Mouse (Mus musculus) E14TG2a.4 (cell line): Measurements from ENCODE around the gene Sema5b.
A peak's percentile ranks its signal among the peaks of the same experiment; 100 is the strongest.

Experiments
- H3K27me3 ChIP-seq: 2 replicates; pipeline ENCODE4 v1.6.1; 2014; ENCODE audit warnings: low read length, control low read depth; ENCODE audit not compliant: insufficient read depth
- H3K36me3 ChIP-seq: 2 replicates; pipeline ENCODE4 v1.6.1; 2014; ENCODE audit warnings: low read length, control low read depth; ENCODE audit not compliant: insufficient read depth
- H3K4me1 ChIP-seq: replicated peaks from 2 replicates; pipeline ENCODE4 v1.6.1; 2014; ENCODE audit warnings: low read depth, low read length, control low read depth
- H3K4me3 ChIP-seq: replicated peaks from 2 replicates; pipeline ENCODE4 v1.5.1; 2014; ENCODE audit warnings: mild to moderate bottlenecking, low read length
- H3K9me3 ChIP-seq: 2 replicates; pipeline ENCODE4 v1.6.1; 2014; ENCODE audit warnings: low read length, control low read depth
- CTCF ChIP-seq: conservative IDR thresholded peaks from 2 replicates; pipeline ENCODE4 v1.5.1; 2014; ENCODE audit warnings: low read length
- NANOG ChIP-seq: IDR thresholded peaks from 2 replicates; pipeline ENCODE4 v1.6.1; 2014; ENCODE audit warnings: borderline replicate concordance, low read length, mixed read lengths
- POU5F1 ChIP-seq: IDR thresholded peaks from 2 replicates; pipeline ENCODE4 v1.6.1; 2014; ENCODE audit warnings: low read length, borderline replicate concordance

Sema5b gene

DNA sequence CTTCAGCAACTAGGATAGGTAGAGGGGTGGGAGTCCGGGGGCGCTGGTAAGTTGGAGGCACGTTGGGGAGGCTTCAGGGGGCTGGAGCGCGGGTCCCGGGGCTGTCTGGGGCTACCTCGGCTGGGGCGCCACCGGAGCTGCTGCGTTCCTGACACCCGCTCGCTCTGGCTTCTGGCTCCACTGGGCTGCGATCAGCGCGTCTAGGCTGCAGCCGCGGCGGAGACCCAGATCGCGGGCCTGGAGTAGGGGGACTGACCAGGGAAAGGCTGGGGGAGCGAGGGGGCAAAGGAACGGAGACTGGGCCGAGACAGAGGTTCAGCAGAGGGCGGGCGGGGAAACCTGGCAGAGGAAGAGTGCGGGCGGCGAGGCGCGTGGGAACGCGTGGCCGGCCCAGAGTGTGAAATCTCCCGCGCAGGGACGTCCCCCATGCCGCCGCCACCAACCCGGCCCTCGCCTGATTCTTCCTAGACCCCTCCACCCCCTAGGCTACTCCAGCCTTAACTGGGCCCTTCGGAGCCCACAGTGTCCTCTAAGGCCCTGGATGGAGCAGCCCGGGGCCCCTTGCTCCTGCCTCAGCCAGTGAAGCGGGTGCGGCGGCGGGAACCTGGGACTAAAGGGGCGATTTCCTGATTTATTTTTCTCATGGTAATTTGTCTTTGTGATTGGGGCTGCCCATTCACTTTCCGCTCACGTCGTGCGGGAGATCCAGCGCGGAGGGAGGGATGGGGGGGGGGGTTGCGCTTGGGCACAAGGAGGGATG is 896 bp downstream of the Sema5b start:
- peaks cover 13% of the 10 kb centered on the region for H3K9me3 ChIP-seq
- peaks cover 97% of the 10 kb centered on the region for H3K27me3 ChIP-seq
- peaks cover 38% of the 10 kb centered on the region for H3K4me1 ChIP-seq
- H3K36me3 ChIP-seq = no peaks in the 10 kb centered on the region
- H3K4me3 ChIP-seq = peak overlapping the region; percentile 85
- TF ChIP-seq POU5F1 (no peak), NANOG (no peak; the same call in 1 of the 2 replicates), CTCF (no peak)

DNA sequence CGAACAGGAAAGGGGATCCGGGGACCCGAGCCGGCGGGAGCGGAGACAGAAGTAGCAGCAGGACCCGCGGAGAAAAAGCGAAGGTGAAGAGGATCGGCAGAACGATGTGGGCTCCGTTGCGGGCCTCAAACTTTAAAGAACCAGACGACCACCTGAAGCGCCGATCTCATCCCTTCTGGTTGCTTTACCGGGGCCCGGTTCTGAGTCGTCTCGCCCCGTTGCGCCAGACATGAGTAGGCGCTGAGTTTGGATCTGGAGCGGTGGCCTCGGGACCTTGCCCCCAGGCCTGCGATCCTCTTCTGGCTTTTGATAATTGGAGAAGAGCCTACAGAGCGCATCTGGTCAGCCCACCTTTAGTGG is 1.5 kb downstream of the Sema5b start:
- no peak for TF ChIP-seq CTCF
- TF ChIP-seq NANOG = no peak
- TF ChIP-seq POU5F1 = no peak
- peak overlapping the region; percentile 85 for H3K4me3 ChIP-seq
- peaks cover 43% of the 10 kb centered on the region for H3K4me1 ChIP-seq
- no peaks in the 10 kb centered on the region for H3K36me3 ChIP-seq
- peaks cover 97% of the 10 kb centered on the region for H3K27me3 ChIP-seq
- H3K9me3 ChIP-seq = peaks cover 13% of the 10 kb centered on the region

DNA sequence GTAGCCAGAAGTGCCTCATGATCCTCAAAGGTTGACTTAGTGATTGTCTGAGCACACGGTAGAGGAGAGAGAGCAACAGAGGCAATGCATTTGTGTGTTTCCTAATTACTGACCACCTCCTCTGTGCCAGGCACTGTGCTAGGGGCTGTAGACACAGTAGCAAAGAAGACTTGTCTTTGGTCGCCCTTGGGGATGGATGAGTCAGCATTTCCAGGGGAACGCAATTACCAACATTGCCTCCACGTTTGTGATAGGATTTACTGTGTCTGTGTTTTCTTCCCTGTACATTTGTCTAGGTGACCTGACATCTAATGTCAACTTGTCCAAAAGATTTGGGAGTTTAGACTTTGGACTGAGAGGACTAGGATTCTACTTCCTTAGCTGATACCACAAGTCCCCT is 4.8 kb downstream of the Sema5b start:
- Histone ChIP-seq H3K36me3 (no peaks in the 10 kb centered on the region), H3K4me1 (peaks cover 36% of the 10 kb centered on the region), H3K9me3 (peaks cover 13% of the 10 kb centered on the region), H3K27me3 (peaks cover 78% of the 10 kb centered on the region), H3K4me3 (no peak overlapping the region)
- TF ChIP-seq NANOG = no peak
- no peak for TF ChIP-seq POU5F1
- TF ChIP-seq CTCF = no peak

GRCm38 (mm10) chr16:35547966-35548365 is 7.0 kb downstream of the Sema5b start:
- H3K9me3 ChIP-seq = peaks cover 13% of the 10 kb centered on the region
- TF ChIP-seq CTCF (no peak), POU5F1 (no peak), NANOG (no peak)
- H3K4me1 ChIP-seq = peaks cover 28% of the 10 kb centered on the region
- H3K36me3 ChIP-seq = no peaks in the 10 kb centered on the region
- no peak overlapping the region for H3K4me3 ChIP-seq
- peaks cover 77% of the 10 kb centered on the region for H3K27me3 ChIP-seq

DNA sequence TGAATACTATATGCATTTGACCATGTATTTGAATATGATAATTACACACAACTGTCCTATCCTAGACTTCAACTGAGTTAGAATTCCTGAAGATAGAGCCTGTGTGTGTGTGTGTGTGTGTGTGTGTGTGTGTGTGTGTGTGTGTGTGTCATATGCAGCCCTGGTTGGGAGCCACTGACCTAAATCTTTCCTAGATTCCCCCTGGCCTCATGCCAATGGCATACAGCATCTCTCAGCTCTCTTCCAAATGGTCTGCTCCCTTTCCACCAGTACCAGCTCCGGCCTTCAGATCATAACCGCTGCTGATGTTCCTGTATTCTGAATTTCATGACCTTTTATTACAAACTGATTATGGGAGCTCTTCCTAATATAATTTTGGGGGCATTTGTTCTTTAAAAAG is 8.4 kb downstream of the Sema5b start:
- TF ChIP-seq CTCF (no peak), NANOG (no peak), POU5F1 (no peak)
- H3K27me3 ChIP-seq = peaks cover 69% of the 10 kb centered on the region
- peaks cover 13% of the 10 kb centered on the region for H3K9me3 ChIP-seq
- peaks cover 16% of the 10 kb centered on the region for H3K4me1 ChIP-seq
- no peak overlapping the region for H3K4me3 ChIP-seq
- H3K36me3 ChIP-seq = no peaks in the 10 kb centered on the region

DNA sequence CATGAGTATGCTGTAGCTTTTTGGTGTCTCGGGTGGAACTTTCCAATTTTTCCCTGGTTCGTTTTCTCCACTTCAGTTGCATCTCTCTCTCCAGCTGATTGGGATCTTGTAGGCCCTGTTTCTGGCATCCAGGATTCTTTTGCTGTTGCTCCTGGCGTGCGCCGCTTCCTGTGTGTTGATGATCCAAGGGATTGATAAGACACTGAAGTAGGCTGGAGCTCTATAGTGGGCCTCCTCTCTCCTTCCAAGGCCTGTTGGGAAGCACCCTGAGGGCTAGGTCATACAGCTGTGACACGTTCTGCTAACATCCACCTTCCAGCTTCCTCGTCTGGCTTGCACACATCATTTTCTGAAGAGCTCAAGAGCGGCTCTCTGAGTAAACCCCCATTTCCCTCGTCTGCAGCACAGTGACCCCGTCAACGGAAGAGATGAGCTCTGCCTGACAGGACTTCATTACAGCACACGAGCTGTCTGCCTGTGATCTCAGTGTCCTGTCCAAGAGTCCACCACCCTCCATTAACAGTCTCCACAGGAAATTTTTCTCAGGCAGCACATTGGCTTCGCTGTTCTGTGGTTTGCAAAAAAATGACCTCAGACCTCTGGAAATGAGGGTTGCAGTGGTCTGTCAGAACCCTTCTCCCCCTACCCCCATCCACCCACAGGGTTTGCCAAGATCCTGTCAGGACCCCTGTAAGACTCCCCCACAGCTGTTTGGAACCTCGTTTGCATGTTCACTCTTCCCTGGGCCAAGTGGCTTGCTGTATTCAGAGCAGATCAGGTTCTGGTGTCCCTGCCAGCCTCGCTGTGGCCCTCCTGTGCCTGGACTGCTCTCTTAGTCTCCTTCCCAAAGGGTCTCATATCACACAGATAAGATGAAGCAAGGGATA is 14.9 kb downstream of the Sema5b start:
- peaks cover 10% of the 10 kb centered on the region for H3K4me1 ChIP-seq
- TF ChIP-seq POU5F1 (no peak), NANOG (no peak), CTCF (no peak)
- no peaks in the 10 kb centered on the region for H3K9me3 ChIP-seq
- H3K4me3 ChIP-seq = no peak overlapping the region
- H3K27me3 ChIP-seq = peaks cover 58% of the 10 kb centered on the region
- no peaks in the 10 kb centered on the region for H3K36me3 ChIP-seq

GRCm38 (mm10) chr16:35557038-35557437 is 16.1 kb downstream of the Sema5b start:
- peaks cover 49% of the 10 kb centered on the region for H3K27me3 ChIP-seq
- H3K9me3 ChIP-seq = no peaks in the 10 kb centered on the region
- H3K36me3 ChIP-seq = no peaks in the 10 kb centered on the region
- H3K4me1 ChIP-seq = peaks cover 18% of the 10 kb centered on the region
- TF ChIP-seq POU5F1 (no peak), CTCF (no peak), NANOG (no peak)
- H3K4me3 ChIP-seq = no peak overlapping the region

DNA sequence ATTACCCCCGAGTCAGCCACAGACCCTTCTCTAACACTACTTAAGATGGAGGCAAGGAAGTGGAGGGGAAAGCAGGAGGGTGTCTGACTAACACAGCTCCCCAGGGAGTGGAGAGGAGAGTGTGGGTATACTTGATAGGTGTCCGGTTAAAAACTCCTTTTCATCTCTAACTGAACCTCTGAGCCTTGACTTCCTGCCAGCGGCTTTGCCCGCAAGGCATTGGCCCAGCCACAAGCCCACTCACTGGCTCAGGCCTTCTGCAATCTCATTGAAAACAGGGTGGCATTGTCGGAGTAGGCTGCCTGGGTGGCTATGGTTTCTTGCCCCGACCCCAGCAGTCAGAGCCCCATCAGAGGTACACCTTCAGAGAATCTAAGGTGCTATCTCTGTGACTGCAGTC is 20.6 kb downstream of the Sema5b start:
- H3K36me3 ChIP-seq = 0 out of 2 replicates have a peak, but pooled peaks cover 2% of the 10 kb centered on the region

More for the DNA sequence above, 20.6 kb downstream of the Sema5b start:
- no peak for TF ChIP-seq CTCF
- TF ChIP-seq POU5F1 = no peak
- no peak for TF ChIP-seq NANOG
- Histone ChIP-seq H3K4me1 (peaks cover 37% of the 10 kb centered on the region), H3K27me3 (peaks cover 17% of the 10 kb centered on the region), H3K4me3 (no peak overlapping the region), H3K9me3 (no peaks in the 10 kb centered on the region)
